Mouse (Mus musculus): ENCODE results near the gene Pcp4. TPM values are rescaled to one million over a fixed set of nuclear protein-coding genes. Genes with fewer than 3 reads are reported as not detected.

Gene Pcp4
- polyA plus RNA-seq, 1 experiment, result 1,304 TPM

- no peak for DNase-seq
- Histone ChIP-seq H3K27ac (ENCODE audit: insufficient read depth, low read length) (no peak overlapping the region), H3K27me3 (ENCODE audit: control insufficient read depth, insufficient read depth, low read length) (no peaks in the 10 kb centered on the region; the same call in 1 of the 2 replicates), H3K4me1 (ENCODE audit: control insufficient read depth, insufficient read depth, low read length) (no peaks in the 10 kb centered on the region), H3K4me3 (replicated peaks; ENCODE audit: insufficient read depth, low read depth, low read length) (no peak overlapping the region)
- TF ChIP-seq CTCF (IDR thresholded peaks at IDR 0.05; ENCODE audit: borderline replicate concordance, insufficient read depth, low read depth, low read length) (no peak), POLR2A (IDR thresholded peaks at IDR 0.05; ENCODE audit: borderline replicate concordance, insufficient read depth, low read length) (no peak)
- WGBS, result 21% methylated on average over 4 of the region's 4 CpGs
These were observed 605 bp downstream of the Pcp4 start for GRCm38 (mm10) chr16:96468011-96468410.

- WGBS, result 28% methylated on average over 4 of the region's 4 CpGs
- peak overlapping the region; percentile 18 for H3K4me3 ChIP-seq (replicated peaks; ENCODE audit: insufficient read depth, low read depth, low read length)
These were observed 1.3 kb downstream of the Pcp4 start for GRCm38 (mm10) chr16:96468698-96469097.

GRCm38 (mm10) chr16:96469640-96470039 is 2.2 kb downstream of the Pcp4 start:
- WGBS, result 59% methylated on average over 4 of the region's 4 CpGs
- Histone ChIP-seq H3K27me3 (ENCODE audit: control insufficient read depth, insufficient read depth, low read length) (no peaks in the 10 kb centered on the region; the same call in 1 of the 2 replicates), H3K4me1 (ENCODE audit: control insufficient read depth, insufficient read depth, low read length) (no peaks in the 10 kb centered on the region), H3K27ac (ENCODE audit: insufficient read depth, low read length) (no peak overlapping the region), H3K4me3 (replicated peaks; ENCODE audit: insufficient read depth, low read depth, low read length) (peak overlapping the region; percentile 16)
- TF ChIP-seq POLR2A (IDR thresholded peaks at IDR 0.05; ENCODE audit: borderline replicate concordance, insufficient read depth, low read length) (no peak), CTCF (IDR thresholded peaks at IDR 0.05; ENCODE audit: borderline replicate concordance, insufficient read depth, low read depth, low read length) (no peak)
- no peak for DNase-seq

More at GRCm38 (mm10) chr16:96468698-96469097, 1.3 kb downstream of the Pcp4 start:
- no peaks in the 10 kb centered on the region for H3K4me1 ChIP-seq (ENCODE audit: control insufficient read depth, insufficient read depth, low read length)
- peak; percentile 24 to 36 for DNase-seq
- H3K27me3 ChIP-seq (ENCODE audit: control insufficient read depth, insufficient read depth, low read length), result no peaks in the 10 kb centered on the region; the same call in 1 of the 2 replicates
- no peak for TF ChIP-seq CTCF (IDR thresholded peaks at IDR 0.05; ENCODE audit: borderline replicate concordance, insufficient read depth, low read depth, low read length)
- TF ChIP-seq POLR2A (IDR thresholded peaks at IDR 0.05; ENCODE audit: borderline replicate concordance, insufficient read depth, low read length), result no peak
- no peak overlapping the region for H3K27ac ChIP-seq (ENCODE audit: insufficient read depth, low read length)

GRCm38 (mm10) chr16:96472361-96472760 is 5.0 kb downstream of the Pcp4 start:
- no peak for TF ChIP-seq CTCF (IDR thresholded peaks at IDR 0.05; ENCODE audit: borderline replicate concordance, insufficient read depth, low read depth, low read length)
- TF ChIP-seq POLR2A (IDR thresholded peaks at IDR 0.05; ENCODE audit: borderline replicate concordance, insufficient read depth, low read length), result no peak
- H3K27ac ChIP-seq (ENCODE audit: insufficient read depth, low read length), result no peak overlapping the region
- no peak for DNase-seq
- H3K4me1 ChIP-seq (ENCODE audit: control insufficient read depth, insufficient read depth, low read length), result no peaks in the 10 kb centered on the region
- no peak overlapping the region for H3K4me3 ChIP-seq (replicated peaks; ENCODE audit: insufficient read depth, low read depth, low read length)
- WGBS, result 49% methylated on average over 5 of the region's 5 CpGs
- no peaks in the 10 kb centered on the region; the same call in 1 of the 2 replicates for H3K27me3 ChIP-seq (ENCODE audit: control insufficient read depth, insufficient read depth, low read length)

GRCm38 (mm10) chr16:96472816-96473215 is 5.4 kb downstream of the Pcp4 start:
- WGBS, result 50% methylated on average over 7 of the region's 7 CpGs
- Histone ChIP-seq H3K4me1 (ENCODE audit: control insufficient read depth, insufficient read depth, low read length) (no peaks in the 10 kb centered on the region), H3K4me3 (replicated peaks; ENCODE audit: insufficient read depth, low read depth, low read length) (no peak overlapping the region), H3K27ac (ENCODE audit: insufficient read depth, low read length) (no peak overlapping the region), H3K27me3 (ENCODE audit: control insufficient read depth, insufficient read depth, low read length) (no peaks in the 10 kb centered on the region; the same call in 1 of the 2 replicates)
- TF ChIP-seq POLR2A (IDR thresholded peaks at IDR 0.05; ENCODE audit: borderline replicate concordance, insufficient read depth, low read length) (no peak), CTCF (IDR thresholded peaks at IDR 0.05; ENCODE audit: borderline replicate concordance, insufficient read depth, low read depth, low read length) (no peak)
- no peak for DNase-seq

GRCm38 (mm10) chr16:96474185-96474584 is 6.8 kb downstream of the Pcp4 start:
- Histone ChIP-seq H3K27ac (ENCODE audit: insufficient read depth, low read length) (no peak overlapping the region), H3K4me1 (ENCODE audit: control insufficient read depth, insufficient read depth, low read length) (no peaks in the 10 kb centered on the region), H3K27me3 (ENCODE audit: control insufficient read depth, insufficient read depth, low read length) (no peaks in the 10 kb centered on the region; the same call in 1 of the 2 replicates), H3K4me3 (replicated peaks; ENCODE audit: insufficient read depth, low read depth, low read length) (no peak overlapping the region)
- no peak for DNase-seq
- WGBS, result 73% methylated on average over 3 of the region's 3 CpGs
- TF ChIP-seq POLR2A (IDR thresholded peaks at IDR 0.05; ENCODE audit: borderline replicate concordance, insufficient read depth, low read length) (no peak), CTCF (IDR thresholded peaks at IDR 0.05; ENCODE audit: borderline replicate concordance, insufficient read depth, low read depth, low read length) (no peak)

- no peak for DNase-seq
- Histone ChIP-seq H3K27ac (ENCODE audit: insufficient read depth, low read length) (no peak overlapping the region), H3K27me3 (ENCODE audit: control insufficient read depth, insufficient read depth, low read length) (no peaks in the 10 kb centered on the region), H3K4me3 (replicated peaks; ENCODE audit: insufficient read depth, low read depth, low read length) (no peak overlapping the region), H3K4me1 (ENCODE audit: control insufficient read depth, insufficient read depth, low read length) (no peaks in the 10 kb centered on the region)
- TF ChIP-seq POLR2A (IDR thresholded peaks at IDR 0.05; ENCODE audit: borderline replicate concordance, insufficient read depth, low read length), result no peak
- no peak for TF ChIP-seq CTCF (IDR thresholded peaks at IDR 0.05; ENCODE audit: borderline replicate concordance, insufficient read depth, low read depth, low read length)
- WGBS, result 38% methylated on average over 4 of the region's 4 CpGs
These were observed 14.4 kb downstream of the Pcp4 start for GRCm38 (mm10) chr16:96481791-96482190.

GRCm38 (mm10) chr16:96487007-96487684 is 19.7 kb downstream of the Pcp4 start:
- 86% methylated on average over 11 of the region's 11 CpGs for WGBS

More at GRCm38 (mm10) chr16:96487007-96487684, 19.7 kb downstream of the Pcp4 start:
- DNase-seq, result no peak
- H3K27me3 ChIP-seq (ENCODE audit: control insufficient read depth, insufficient read depth, low read length), result no peaks in the 10 kb centered on the region; the same call in 1 of the 2 replicates
- H3K4me3 ChIP-seq (replicated peaks; ENCODE audit: insufficient read depth, low read depth, low read length), result no peak overlapping the region
- no peak overlapping the region for H3K27ac ChIP-seq (ENCODE audit: insufficient read depth, low read length)
- TF ChIP-seq POLR2A (IDR thresholded peaks at IDR 0.05; ENCODE audit: borderline replicate concordance, insufficient read depth, low read length), result no peak
- no peak for TF ChIP-seq CTCF (IDR thresholded peaks at IDR 0.05; ENCODE audit: borderline replicate concordance, insufficient read depth, low read depth, low read length)
- no peaks in the 10 kb centered on the region for H3K4me1 ChIP-seq (ENCODE audit: control insufficient read depth, insufficient read depth, low read length)

Data from cerebellum, adult 2 months (tissue).